Mouse (Mus musculus) lung, embryonic 16.5 days (tissue): ENCODE results near the gene Smim5. TPM values are rescaled to one million over a fixed set of nuclear protein-coding genes. Genes with fewer than 3 reads are reported as not detected.
A peak's percentile ranks its signal among the peaks of the same experiment; 100 is the strongest.

ENCODE experiments used
- ATAC-seq: fragments of 200-750 bp; cut with Nextera tagmentation; 2 replicates; pipeline ENCODE4 v1.8.0; 2017; ENCODE audit warnings: low read depth, mild to moderate bottlenecking, moderate library complexity
- H3K27ac ChIP-seq: fragments of 300-500 bp; sonication (generic); 2 replicates; pipeline ENCODE4 v1.5.1; 2014; ENCODE audit warnings: mild to moderate bottlenecking, control low read depth, low read length
- H3K27me3 ChIP-seq: fragments of 300-500 bp; sonication (generic); 2 replicates; pipeline ENCODE4 v1.6.1; 2014; ENCODE audit warnings: low read depth, low read length, mixed read lengths; ENCODE audit not compliant: control insufficient read depth, insufficient read depth
- H3K36me3 ChIP-seq: fragments of 300-500 bp; sonication (generic); 2 replicates; pipeline ENCODE4 v1.6.1; 2014; ENCODE audit warnings: low read length; ENCODE audit not compliant: control insufficient read depth, insufficient read depth
- H3K4me1 ChIP-seq: fragments of 300-500 bp; sonication (generic); replicated peaks from 2 replicates; pipeline ENCODE4 v1.6.1; 2014; ENCODE audit warnings: low read length, mixed read lengths; ENCODE audit not compliant: control insufficient read depth, insufficient read depth
- H3K4me2 ChIP-seq: fragments of 300-500 bp; sonication (generic); 2 replicates; pipeline ENCODE4 v1.6.1; 2014; ENCODE audit warnings: low read depth, low read length, control low read depth
- H3K4me3 ChIP-seq: fragments of 300-500 bp; sonication (generic); 2 replicates; pipeline ENCODE4 v1.5.1; 2014; ENCODE audit warnings: mild to moderate bottlenecking, low read length, control low read depth
- H3K9ac ChIP-seq: fragments of 300-500 bp; sonication (generic); 2 replicates; pipeline ENCODE4 v1.6.1; 2014; ENCODE audit warnings: low read length, control low read depth
- H3K9me3 ChIP-seq: fragments of 300-500 bp; sonication (generic); 2 replicates; pipeline ENCODE4 v1.6.1; 2016; ENCODE audit warnings: low read length; ENCODE audit not compliant: control insufficient read depth
- WGBS: fragments of 180-500 bp; shearing (Covaris S2); extraction: QIAGEN DNeasy Blood & Tissue Kit; methylation state at CpG from one replicate; pipeline ENCODE4 v1.1.7; 2014; 5-methylcytosine and 5-hydroxymethylcytosine counted together
- polyA plus RNA-seq: library from polyadenylated mRNA; unstranded; fragments of >200 nt; fragmentation: Nextera tagmentation; extraction: Ambion mirVana; gene quantifications from 2 replicates; pipeline ENCODE4 v1.2.1, GENCODE M21; 2015

The Smim5 gene
- polyA plus RNA-seq, 1 experiment from 2014 or later = 5.6 TPM

- H3K4me2 ChIP-seq = peak within 1 kb of the TSS; percentile 91
- H3K27me3 ChIP-seq = no peaks in the 10 kb centered on the region
- H3K36me3 ChIP-seq = peaks cover 7% of the 10 kb centered on the region; the same call in 1 of the 2 replicates
- no peak within 1 kb of the TSS for H3K27ac ChIP-seq
- H3K4me1 ChIP-seq = peaks cover 14% of the 10 kb centered on the region
- ATAC-seq = peak; percentile 100
- no peaks in the 10 kb centered on the region for H3K9me3 ChIP-seq
- peak within 1 kb of the TSS; percentile 77 for H3K9ac ChIP-seq
- H3K4me3 ChIP-seq = peak within 1 kb of the TSS; percentile 74
- WGBS = under 1% methylated on average over 28 of the region's 28 CpGs
Observed at GRCm38 (mm10) chr11:115933108-115933746, 33.5 kb downstream of the Smim5 start, which contains the start of the genes Sap30bp and Recql5. Gene Sap30bp (plus strand): TSS chr11:115933282. Gene Recql5 (minus strand): TSS chr11:115933477.

GRCm38 (mm10) chr11:115933747-115934110, 34.0 kb downstream of the Smim5 start:
- WGBS = under 1% methylated on average over 16 of the region's 16 CpGs
- Histone ChIP-seq H3K4me2 (peak overlapping the region; percentile 91), H3K4me1 (peaks cover 14% of the 10 kb centered on the region), H3K36me3 (peaks cover 10% of the 10 kb centered on the region; the same call in 1 of the 2 replicates), H3K27me3 (no peaks in the 10 kb centered on the region), H3K9me3 (no peaks in the 10 kb centered on the region), H3K27ac (no peak overlapping the region), H3K4me3 (peak overlapping the region; percentile 74), H3K9ac (peak overlapping the region; percentile 77)
- ATAC-seq = peak; percentile 30

GRCm38 (mm10) chr11:115939690-115940329, 40.0 kb downstream of the Smim5 start:
- Histone ChIP-seq H3K9ac (no peak overlapping the region), H3K9me3 (no peaks in the 10 kb centered on the region), H3K36me3 (peaks cover 24% of the 10 kb centered on the region), H3K4me1 (no peaks in the 10 kb centered on the region), H3K4me3 (no peak overlapping the region), H3K27ac (no peak overlapping the region), H3K4me2 (no peak overlapping the region), H3K27me3 (no peaks in the 10 kb centered on the region)
- ATAC-seq = peak; percentile 41; the same call in 1 of the 2 replicates
- WGBS = 31% methylated on average over 6 of the region's 6 CpGs

- Histone ChIP-seq H3K36me3 (peaks cover 24% of the 10 kb centered on the region), H3K4me2 (no peak overlapping the region), H3K9ac (no peak overlapping the region), H3K4me3 (no peak overlapping the region), H3K9me3 (no peaks in the 10 kb centered on the region), H3K4me1 (no peaks in the 10 kb centered on the region), H3K27ac (no peak overlapping the region), H3K27me3 (no peaks in the 10 kb centered on the region)
- no peak for ATAC-seq
- 71% methylated on average over 7 of the region's 7 CpGs for WGBS
Observed at GRCm38 (mm10) chr11:115941980-115942379, 42.2 kb downstream of the Smim5 start.

GRCm38 (mm10) chr11:115945247-115945646, 45.5 kb downstream of the Smim5 start:
- H3K4me2 ChIP-seq = no peak overlapping the region
- no peak overlapping the region for H3K27ac ChIP-seq
- ATAC-seq = no peak
- no peak overlapping the region for H3K4me3 ChIP-seq
- H3K36me3 ChIP-seq = peaks cover 12% of the 10 kb centered on the region
- no peak overlapping the region for H3K9ac ChIP-seq
- no peaks in the 10 kb centered on the region for H3K27me3 ChIP-seq
- no peaks in the 10 kb centered on the region for H3K4me1 ChIP-seq
- H3K9me3 ChIP-seq = no peaks in the 10 kb centered on the region
- 88% methylated on average over 7 of the region's 8 CpGs for WGBS

GRCm38 (mm10) chr11:115946221-115946828, 46.6 kb downstream of the Smim5 start:
- H3K27me3 ChIP-seq = no peaks in the 10 kb centered on the region
- no peak overlapping the region for H3K9ac ChIP-seq
- H3K9me3 ChIP-seq = no peaks in the 10 kb centered on the region
- no peak overlapping the region; the same call in 1 of the 2 replicates for H3K27ac ChIP-seq
- H3K4me2 ChIP-seq = no peak overlapping the region
- H3K4me1 ChIP-seq = no peaks in the 10 kb centered on the region
- no peak overlapping the region for H3K4me3 ChIP-seq
- peak; percentile 28; the same call in 1 of the 2 replicates for ATAC-seq
- H3K36me3 ChIP-seq = peaks cover 7% of the 10 kb centered on the region
- 73% methylated on average over 9 of the region's 9 CpGs for WGBS

GRCm38 (mm10) chr11:115948316-115948715, 48.5 kb downstream of the Smim5 start:
- Histone ChIP-seq H3K27ac (no peak overlapping the region), H3K4me1 (no peaks in the 10 kb centered on the region), H3K4me3 (no peak overlapping the region), H3K36me3 (peaks cover 4% of the 10 kb centered on the region; the same call in 1 of the 2 replicates), H3K9me3 (no peaks in the 10 kb centered on the region), H3K9ac (no peak overlapping the region), H3K4me2 (no peak overlapping the region), H3K27me3 (no peaks in the 10 kb centered on the region)
- 88% methylated on average over 9 of the region's 9 CpGs for WGBS
- ATAC-seq = no peak

- Histone ChIP-seq H3K36me3 (peaks cover 10% of the 10 kb centered on the region; the same call in 1 of the 2 replicates), H3K4me3 (no peak overlapping the region), H3K9ac (no peak overlapping the region), H3K4me2 (no peak overlapping the region), H3K27me3 (no peaks in the 10 kb centered on the region), H3K4me1 (0 out of 2 replicates have a peak, but pooled peaks cover 3% of the 10 kb centered on the region), H3K9me3 (no peaks in the 10 kb centered on the region), H3K27ac (no peak overlapping the region)
- 91% methylated on average over 2 of the region's 2 CpGs for WGBS
- ATAC-seq = no peak
Observed at GRCm38 (mm10) chr11:115950719-115951118, 51.0 kb downstream of the Smim5 start.

- ATAC-seq = no peak
- H3K27ac ChIP-seq = no peak overlapping the region
- H3K36me3 ChIP-seq = peaks cover 22% of the 10 kb centered on the region
Observed at GRCm38 (mm10) chr11:115954712-115955111, 54.9 kb downstream of the Smim5 start.

More at GRCm38 (mm10) chr11:115954712-115955111, 54.9 kb downstream of the Smim5 start:
- 80% methylated on average over 5 of the region's 5 CpGs for WGBS
- Histone ChIP-seq H3K9ac (no peak overlapping the region), H3K9me3 (no peaks in the 10 kb centered on the region), H3K27me3 (no peaks in the 10 kb centered on the region), H3K4me3 (no peak overlapping the region), H3K4me2 (no peak overlapping the region), H3K4me1 (0 out of 2 replicates have a peak, but pooled peaks cover 3% of the 10 kb centered on the region)
